Mouse (Mus musculus) embryonic facial prominence, embryonic 13.5 days (tissue): ENCODE results near the gene Ubb. TPM values are rescaled to one million over a fixed set of nuclear protein-coding genes. Genes with fewer than 3 reads are reported as not detected.

ENCODE experiments used
- ATAC-seq: fragments of 200-750 bp; cut with Nextera tagmentation; 2 replicates; pipeline ENCODE4 v1.8.0; 2017; ENCODE audit warnings: low read depth; ENCODE audit not compliant: insufficient number of reproducible peaks, insufficient read depth, low FRiP score, low TSS enrichment
- H3K27ac ChIP-seq: fragments of 300-500 bp; sonication (generic); 2 replicates; pipeline ENCODE4 v1.5.1; 2015; ENCODE audit warnings: moderate library complexity, mild to moderate bottlenecking, inconsistent platforms
- H3K27me3 ChIP-seq: fragments of 300-500 bp; sonication (generic); 2 replicates; pipeline ENCODE4 v1.6.1; 2015; ENCODE audit warnings: mild to moderate bottlenecking, inconsistent platforms
- H3K36me3 ChIP-seq: fragments of 300-500 bp; sonication (generic); 2 replicates; pipeline ENCODE4 v1.6.1; 2015; ENCODE audit warnings: mild to moderate bottlenecking, inconsistent platforms
- H3K4me1 ChIP-seq: fragments of 300-500 bp; sonication (generic); 2 replicates; pipeline ENCODE4 v1.6.1; 2015; ENCODE audit warnings: inconsistent platforms
- H3K4me2 ChIP-seq: fragments of 300-500 bp; sonication (generic); 2 replicates; pipeline ENCODE4 v1.6.1; 2015; ENCODE audit warnings: moderate library complexity, mild to moderate bottlenecking, inconsistent platforms
- H3K4me3 ChIP-seq: fragments of 300-500 bp; sonication (generic); 2 replicates; pipeline ENCODE4 v1.5.1; 2015; ENCODE audit warnings: mild to moderate bottlenecking, inconsistent platforms
- H3K9ac ChIP-seq: fragments of 300-500 bp; sonication (generic); 2 replicates; pipeline ENCODE4 v1.6.1; 2015; ENCODE audit warnings: mild to moderate bottlenecking, inconsistent platforms
- H3K9me3 ChIP-seq: fragments of 300-500 bp; sonication (generic); 2 replicates; pipeline ENCODE4 v1.6.1; 2016; ENCODE audit warnings: inconsistent platforms
- WGBS: fragments of 180-500 bp; shearing (Covaris S2); methylation state at CpG from one replicate; pipeline ENCODE4 v1.1.7; 2015; ENCODE audit warnings: mixed read lengths; 5-methylcytosine and 5-hydroxymethylcytosine counted together
- polyA plus RNA-seq: library from polyadenylated mRNA; unstranded; fragments of >200 nt; fragmentation: Nextera tagmentation; extraction: Ambion mirVana; gene quantifications from 2 replicates; pipeline ENCODE4 v1.2.1, GENCODE M21; 2015

The Ubb gene
- polyA plus RNA-seq, 1 experiment from 2014 or later = 3,547 TPM

GRCm38 (mm10) chr11:62551226-62552119, 502 bp downstream of the Ubb start:
- Histone ChIP-seq H3K4me2 (peak overlapping the region; percentile 84), H3K9ac (peak overlapping the region; percentile 84), H3K27ac (peak overlapping the region; percentile 99), H3K9me3 (no peaks in the 10 kb centered on the region), H3K36me3 (peaks cover 24% of the 10 kb centered on the region), H3K4me1 (peaks cover 28% of the 10 kb centered on the region), H3K27me3 (no peaks in the 10 kb centered on the region), H3K4me3 (peak overlapping the region; percentile 65)
- under 1% methylated on average over 58 of the region's 58 CpGs for WGBS
- peak; percentile 83 for ATAC-seq

GRCm38 (mm10) chr11:62553186-62553585, 2.2 kb downstream of the Ubb start:
- peak overlapping the region; percentile 91 for H3K4me2 ChIP-seq
- ATAC-seq = no peak
- H3K9me3 ChIP-seq = no peaks in the 10 kb centered on the region
- H3K36me3 ChIP-seq = peaks cover 24% of the 10 kb centered on the region
- H3K4me1 ChIP-seq = peaks cover 31% of the 10 kb centered on the region
- WGBS = 37% methylated on average over 1 of the region's 1 CpGs
- peak overlapping the region; percentile 51 for H3K4me3 ChIP-seq
- peak overlapping the region; percentile 63 for H3K9ac ChIP-seq
- H3K27me3 ChIP-seq = no peaks in the 10 kb centered on the region
- no peak overlapping the region for H3K27ac ChIP-seq

- no peak for ATAC-seq
- Histone ChIP-seq H3K9me3 (no peaks in the 10 kb centered on the region), H3K27me3 (no peaks in the 10 kb centered on the region), H3K9ac (peak overlapping the region; percentile 63), H3K36me3 (peaks cover 24% of the 10 kb centered on the region), H3K4me1 (peaks cover 35% of the 10 kb centered on the region), H3K4me3 (peak overlapping the region; percentile 51), H3K4me2 (peak overlapping the region; percentile 91), H3K27ac (no peak overlapping the region)
- WGBS = 77% methylated on average over 5 of the region's 5 CpGs
Observed at GRCm38 (mm10) chr11:62553633-62554032, 2.7 kb downstream of the Ubb start.

GRCm38 (mm10) chr11:62554163-62554855, 3.3 kb downstream of the Ubb start:
- Histone ChIP-seq H3K9me3 (no peaks in the 10 kb centered on the region), H3K27ac (no peak overlapping the region), H3K4me1 (peaks cover 39% of the 10 kb centered on the region), H3K27me3 (no peaks in the 10 kb centered on the region), H3K9ac (peak overlapping the region; percentile 63), H3K4me3 (peak overlapping the region; percentile 51), H3K4me2 (peak overlapping the region; percentile 91), H3K36me3 (peaks cover 24% of the 10 kb centered on the region)
- ATAC-seq = no peak
- 66% methylated on average over 5 of the region's 5 CpGs for whole genome bisulfite sequencing

GRCm38 (mm10) chr11:62554934-62555517, 4.1 kb downstream of the Ubb start:
- Histone ChIP-seq H3K9ac (no peak overlapping the region), H3K4me2 (peak overlapping the region; percentile 91), H3K4me3 (peak overlapping the region; percentile 51; the same call in 1 of the 2 replicates), H3K36me3 (peaks cover 24% of the 10 kb centered on the region), H3K9me3 (no peaks in the 10 kb centered on the region), H3K27me3 (no peaks in the 10 kb centered on the region), H3K27ac (no peak overlapping the region), H3K4me1 (peaks cover 33% of the 10 kb centered on the region)
- ATAC-seq = no peak

GRCm38 (mm10) chr11:62555896-62556412, 5.0 kb downstream of the Ubb start:
- Histone ChIP-seq H3K27me3 (no peaks in the 10 kb centered on the region), H3K4me1 (peaks cover 33% of the 10 kb centered on the region), H3K9ac (no peak overlapping the region), H3K9me3 (no peaks in the 10 kb centered on the region), H3K4me3 (no peak overlapping the region), H3K4me2 (no peak overlapping the region), H3K27ac (no peak overlapping the region), H3K36me3 (peaks cover 24% of the 10 kb centered on the region)
- no peak for ATAC-seq

GRCm38 (mm10) chr11:62557205-62557604, 6.2 kb downstream of the Ubb start:
- 73% methylated on average over 5 of the region's 5 CpGs for WGBS
- H3K27ac ChIP-seq = no peak overlapping the region

GRCm38 (mm10) chr11:62558152-62558551, 7.2 kb downstream of the Ubb start:
- Histone ChIP-seq H3K9me3 (no peaks in the 10 kb centered on the region), H3K4me1 (peaks cover 33% of the 10 kb centered on the region), H3K27ac (peak overlapping the region; percentile 55; the same call in 1 of the 2 replicates), H3K36me3 (peaks cover 23% of the 10 kb centered on the region), H3K4me3 (no peak overlapping the region), H3K27me3 (no peaks in the 10 kb centered on the region), H3K9ac (no peak overlapping the region), H3K4me2 (no peak overlapping the region)
- WGBS = 24% methylated on average over 2 of the region's 2 CpGs
- ATAC-seq = no peak

More at GRCm38 (mm10) chr11:62557205-62557604, 6.2 kb downstream of the Ubb start:
- Histone ChIP-seq H3K4me1 (peaks cover 33% of the 10 kb centered on the region), H3K9ac (no peak overlapping the region), H3K4me2 (no peak overlapping the region), H3K9me3 (no peaks in the 10 kb centered on the region), H3K27me3 (no peaks in the 10 kb centered on the region), H3K4me3 (no peak overlapping the region), H3K36me3 (peaks cover 24% of the 10 kb centered on the region)
- no peak for ATAC-seq

- Histone ChIP-seq H3K36me3 (peaks cover 14% of the 10 kb centered on the region), H3K4me2 (no peak overlapping the region), H3K9ac (no peak overlapping the region), H3K4me3 (no peak overlapping the region), H3K4me1 (peaks cover 23% of the 10 kb centered on the region), H3K9me3 (no peaks in the 10 kb centered on the region), H3K27me3 (no peaks in the 10 kb centered on the region), H3K27ac (no peak overlapping the region)
- ATAC-seq = no peak
- 54% methylated on average over 6 of the region's 6 CpGs for WGBS
Observed at GRCm38 (mm10) chr11:62558961-62559646, 8.1 kb downstream of the Ubb start.

GRCm38 (mm10) chr11:62560463-62561016, 9.6 kb downstream of the Ubb start:
- Histone ChIP-seq H3K9me3 (no peaks in the 10 kb centered on the region), H3K27ac (no peak overlapping the region), H3K36me3 (peaks cover under 1% of the 10 kb centered on the region; the same call in 1 of the 2 replicates), H3K9ac (0 out of 2 replicates have a peak overlapping the region, but pooled peaks have one; percentile 36), H3K4me3 (peak overlapping the region; percentile 40), H3K4me2 (peak overlapping the region; percentile 63), H3K27me3 (no peaks in the 10 kb centered on the region), H3K4me1 (peaks cover 12% of the 10 kb centered on the region)
- no peak for ATAC-seq
- WGBS = 31% methylated on average over 43 of the region's 43 CpGs

- no peak for ATAC-seq
- Histone ChIP-seq H3K9me3 (no peaks in the 10 kb centered on the region), H3K4me1 (peaks cover 5% of the 10 kb centered on the region), H3K27me3 (no peaks in the 10 kb centered on the region), H3K36me3 (no peaks in the 10 kb centered on the region), H3K4me2 (no peak overlapping the region), H3K4me3 (no peak overlapping the region), H3K27ac (no peak overlapping the region), H3K9ac (no peak overlapping the region)
- WGBS = 80% methylated on average over 2 of the region's 2 CpGs
Observed at GRCm38 (mm10) chr11:62563590-62563989, 12.6 kb downstream of the Ubb start.
